Mouse (Mus musculus) megakaryocyte, adult 5-6 weeks (primary cell): ENCODE measurements at regions not wholly inside any gene's neighbourhood (a gene's known extent, or its start where the extent isn't known, plus 50 kb on each side); places are given as distances from the start of the nearest gene placed in this dataset.
A peak's percentile ranks its signal among the peaks of the same experiment; 100 is the strongest.

Source experiments
- ATAC-seq: 2 replicates; pipeline ENCODE4 v1.8.0; 2016; ENCODE audit warnings: mild to moderate bottlenecking, inconsistent platforms; ENCODE audit not compliant: poor library complexity, severe bottlenecking

DNA sequence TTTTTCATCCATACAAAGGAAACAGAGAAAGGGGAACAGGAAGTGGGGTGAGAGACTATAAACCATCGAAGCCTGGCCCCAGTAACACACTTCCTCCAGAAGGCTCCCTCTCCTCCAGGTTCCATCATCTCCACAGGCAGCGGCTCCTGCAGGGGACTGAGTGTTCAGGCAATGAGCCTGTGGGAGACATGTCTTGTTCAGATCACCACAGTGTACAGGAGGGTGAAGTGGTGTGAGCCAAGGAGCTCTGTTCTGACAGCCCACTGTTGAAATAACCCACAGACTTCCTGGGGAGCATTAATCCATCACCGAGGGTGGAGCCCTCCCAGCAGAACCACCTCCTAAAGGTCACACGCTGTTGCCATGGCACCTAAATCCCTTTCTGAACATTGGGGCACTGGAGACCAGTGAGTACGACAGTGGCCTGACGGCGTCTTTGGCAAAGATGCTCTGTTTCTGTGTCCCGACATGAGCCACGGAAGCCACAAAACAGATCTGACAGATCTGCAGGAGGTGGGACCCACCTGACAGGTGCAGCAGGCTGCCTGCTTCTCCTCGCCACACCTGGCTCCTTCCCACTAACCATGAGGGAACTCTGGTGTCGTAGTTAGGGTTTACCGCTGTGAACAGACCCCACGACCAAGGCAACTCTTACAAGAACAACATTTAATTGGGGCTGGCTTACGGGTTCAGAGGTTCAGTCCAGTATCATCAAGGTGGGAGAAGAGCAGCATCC is 60.9 kb downstream of the Psmg1 start:
- ATAC-seq, result peak; percentile 70

DNA sequence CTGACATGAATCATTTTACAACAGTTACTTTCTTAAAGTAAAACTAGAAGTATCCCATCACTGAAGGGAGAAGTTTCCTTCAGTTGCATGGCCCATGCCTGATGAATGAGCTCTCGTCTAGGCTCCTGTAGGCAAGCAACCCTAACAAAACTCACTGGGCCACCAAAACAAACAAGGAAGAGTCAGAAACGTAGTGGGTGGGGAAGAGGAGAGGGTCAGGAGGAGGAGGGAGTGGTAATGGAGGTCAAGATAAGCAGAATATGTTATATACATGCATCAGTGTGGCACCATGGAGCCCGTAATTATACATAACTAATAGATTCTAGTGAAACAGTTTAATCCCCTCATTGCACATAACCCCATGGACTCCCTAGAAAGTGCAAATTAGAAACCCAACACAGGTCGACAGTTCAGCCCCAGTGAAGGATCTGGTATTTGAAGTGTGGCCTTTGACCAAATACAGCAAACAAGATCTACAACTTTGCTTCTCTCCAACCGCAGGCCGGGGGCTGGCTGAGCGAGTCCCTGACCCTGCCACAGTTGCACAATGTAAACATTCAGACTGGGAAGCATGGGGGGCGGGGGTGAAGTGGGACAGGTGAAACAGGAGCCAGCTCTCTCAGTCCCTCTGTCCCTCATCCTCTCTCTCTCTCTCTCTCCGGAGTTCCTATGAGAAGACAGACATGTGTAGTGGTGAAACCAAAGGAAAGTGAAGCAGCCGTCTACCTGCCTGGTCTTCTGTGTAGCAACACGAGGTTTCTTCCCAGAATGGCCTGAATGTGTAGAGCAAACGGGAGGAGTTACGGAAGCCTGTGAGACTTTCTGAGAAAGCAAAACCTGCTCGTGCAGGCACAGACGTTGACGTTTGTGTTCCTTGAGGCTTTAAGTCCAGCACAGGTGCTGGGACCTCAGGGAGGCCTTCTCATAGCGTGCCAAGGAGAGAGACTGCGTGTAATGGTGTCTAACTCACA is 62.2 kb downstream of the Psmg1 start:
- no peak for ATAC-seq

DNA sequence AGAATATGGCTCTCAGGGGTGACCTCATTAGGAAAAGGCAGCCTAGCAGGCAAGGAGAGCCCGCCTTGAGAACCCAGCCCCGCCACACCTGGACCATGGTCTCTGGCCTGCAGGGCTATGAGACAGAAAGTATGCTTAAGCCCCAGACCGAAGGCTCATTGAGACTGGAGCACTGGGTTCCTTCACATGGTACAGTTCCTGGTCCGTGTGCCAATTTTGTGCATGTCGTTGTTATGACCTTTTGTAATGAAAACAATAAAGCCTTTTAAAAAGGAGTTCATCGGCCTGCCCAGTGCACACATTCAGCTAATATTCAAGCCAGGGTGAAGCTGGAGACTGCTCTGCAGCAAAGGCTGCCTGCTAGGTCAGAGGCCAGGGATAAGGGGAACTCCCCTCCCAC is 64.2 kb downstream of the Psmg1 start:
- ATAC-seq, result no peak

DNA sequence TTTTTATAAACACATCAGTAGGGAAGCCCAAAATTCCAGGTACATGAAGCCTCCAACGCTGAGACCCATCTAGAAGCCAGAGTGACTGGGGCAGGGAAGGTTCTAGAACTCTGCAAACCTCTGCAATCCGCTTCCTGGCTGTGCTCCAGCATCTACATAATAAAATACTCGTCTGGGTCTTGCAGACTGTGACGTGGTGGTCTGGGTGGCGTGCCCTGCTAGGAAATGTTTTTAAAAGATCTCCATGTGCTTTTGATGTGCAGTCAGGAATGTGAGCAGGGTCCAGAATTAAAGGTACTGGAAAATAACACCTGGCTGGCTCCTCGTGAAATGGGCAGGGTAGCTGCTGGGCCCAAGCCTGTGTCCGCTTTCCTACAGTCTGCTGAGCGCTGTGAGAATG is 66.0 kb downstream of the Psmg1 start:
- no peak for ATAC-seq

DNA sequence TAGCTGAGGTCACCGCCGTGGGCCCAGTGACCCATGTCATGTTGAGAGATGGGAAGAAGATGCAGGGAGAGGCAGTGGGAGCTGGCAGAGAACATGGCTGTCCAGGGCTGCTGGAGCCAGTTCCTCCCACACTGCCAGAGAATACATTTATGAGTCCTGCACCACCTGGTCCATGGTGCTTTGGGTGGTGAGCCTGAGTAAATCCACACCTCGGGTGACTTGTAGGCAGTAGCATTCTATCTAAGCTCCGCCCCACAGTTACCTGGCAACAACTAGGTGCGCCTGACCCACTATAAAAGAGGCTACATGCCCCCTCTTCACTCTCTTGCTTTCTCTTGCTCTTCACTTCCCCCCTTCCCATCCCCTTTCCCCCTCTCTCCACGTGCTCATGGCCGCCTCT is 66.8 kb downstream of the Psmg1 start:
- no peak for ATAC-seq

DNA sequence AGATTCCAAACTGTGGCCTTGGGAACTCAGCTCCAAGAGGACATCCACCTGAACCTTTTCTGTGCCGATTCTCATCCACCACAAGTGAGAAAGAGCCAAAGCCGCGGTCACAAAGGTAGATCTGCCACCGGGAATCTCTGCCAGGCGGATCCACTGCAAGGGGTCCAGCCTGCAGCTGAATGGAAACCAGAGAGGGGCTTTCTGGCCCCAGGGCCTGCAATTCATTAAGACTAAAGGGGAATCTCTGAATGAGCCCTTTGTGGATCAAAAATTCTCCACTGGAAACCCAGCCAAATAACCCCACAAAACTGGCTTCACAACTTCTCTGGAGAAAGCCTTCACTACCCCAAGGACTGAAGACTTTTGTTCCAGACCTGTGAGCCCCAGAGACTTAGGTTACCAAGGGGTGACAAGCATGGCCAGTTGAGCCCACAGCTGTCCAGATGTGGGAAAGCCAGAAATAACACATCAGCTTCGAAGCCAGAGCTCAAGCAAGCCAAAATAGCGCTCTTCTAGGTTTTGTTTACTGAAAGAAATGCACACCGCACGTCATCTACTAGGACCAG is 68.3 kb downstream of the Psmg1 start:
- no peak for ATAC-seq

DNA sequence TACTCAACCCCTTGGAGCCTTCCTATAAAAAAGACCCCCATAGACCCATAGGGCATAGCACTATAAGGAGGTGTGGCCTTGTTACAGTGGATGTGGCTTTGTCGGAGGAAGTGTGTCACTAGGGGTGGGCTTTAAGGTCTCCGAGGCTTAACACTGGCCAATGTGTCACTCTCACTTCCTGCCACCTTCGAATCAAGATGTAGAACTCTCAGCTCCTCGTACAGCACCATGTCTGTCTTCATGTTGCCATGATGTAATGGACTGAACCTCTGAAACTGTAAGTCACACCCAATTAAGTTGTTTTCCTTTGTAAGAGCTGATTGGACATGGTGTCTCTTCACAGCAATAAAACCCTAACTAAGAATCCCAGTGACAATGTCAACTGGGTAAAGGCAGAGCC is 69.6 kb downstream of the Psmg1 start:
- ATAC-seq, result peak; percentile 39; the same call in 1 of the 2 replicates

DNA sequence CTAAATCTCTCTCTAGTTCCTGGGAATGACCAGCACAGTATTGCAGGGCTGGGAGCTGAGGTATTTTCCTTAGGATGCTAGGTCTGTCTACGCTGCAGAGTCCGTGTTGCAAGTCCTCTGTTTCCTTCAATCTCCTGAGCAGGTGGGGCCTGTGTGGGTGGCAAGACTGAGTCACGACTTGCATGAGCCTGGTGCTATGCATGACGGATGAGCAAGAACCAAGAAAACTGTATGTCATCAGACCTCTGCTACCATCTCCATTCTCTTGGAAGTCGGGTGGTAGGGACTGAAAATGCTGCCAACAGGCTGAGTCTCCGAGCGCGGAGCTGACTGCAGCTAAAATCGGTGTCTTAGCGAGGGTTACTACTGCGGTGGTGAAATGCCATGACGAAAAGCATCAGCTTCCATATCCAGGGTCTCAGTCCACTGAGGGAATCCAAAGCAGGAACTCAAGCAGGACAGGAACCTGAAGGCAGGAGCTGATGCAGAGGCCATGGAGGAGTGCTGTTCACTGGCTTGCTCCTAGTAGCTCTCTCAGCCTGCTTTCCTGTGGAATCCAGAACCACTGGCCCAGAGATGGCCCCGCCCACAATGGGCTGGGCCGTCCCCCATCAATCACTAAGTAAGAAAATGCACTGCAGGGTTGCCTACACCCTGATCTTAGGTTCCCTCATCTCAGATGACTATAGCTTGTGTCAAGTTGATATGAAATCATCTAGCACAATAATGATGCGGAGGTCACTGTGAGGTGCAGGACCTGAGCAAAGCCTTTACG is 71.9 kb downstream of the Psmg1 start:
- ATAC-seq, result no peak

DNA sequence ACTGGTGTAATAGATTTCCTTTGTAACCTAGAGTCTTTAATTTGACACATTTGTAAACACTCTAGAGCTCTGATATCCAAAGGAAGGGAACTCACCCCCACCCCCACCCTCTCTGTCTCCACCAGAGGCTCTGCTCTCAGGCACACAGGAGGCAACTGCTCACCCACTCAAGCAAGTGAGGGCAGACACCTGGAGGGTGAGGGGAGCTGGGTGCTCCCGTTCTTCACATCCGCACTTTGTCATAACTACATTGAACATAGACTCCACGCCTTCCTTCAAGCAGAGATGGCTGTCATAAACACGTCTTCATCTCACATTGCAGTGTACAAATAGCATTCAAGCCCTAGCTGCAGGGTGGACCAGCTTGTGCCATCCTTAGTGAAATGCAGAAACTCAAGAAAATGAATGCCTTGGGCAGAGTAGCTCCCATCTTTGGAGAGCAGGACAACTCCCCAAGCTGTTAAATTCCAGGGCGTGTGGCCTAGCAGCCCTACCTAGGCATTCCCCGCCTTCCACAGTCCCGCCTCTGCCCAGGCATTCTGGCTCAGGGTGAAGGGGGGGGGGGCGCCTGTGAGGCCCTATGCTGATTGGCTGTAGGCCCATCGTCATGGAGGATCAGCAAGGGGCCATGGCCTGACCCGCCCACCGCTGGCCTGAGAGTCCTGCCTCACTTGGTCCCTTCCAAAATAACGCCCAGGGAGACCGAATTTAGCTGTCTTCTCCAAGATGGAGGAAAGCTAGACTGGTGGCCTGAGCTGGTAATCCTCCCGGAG is 72.9 kb downstream of the Psmg1 start:
- ATAC-seq, result no peak

DNA sequence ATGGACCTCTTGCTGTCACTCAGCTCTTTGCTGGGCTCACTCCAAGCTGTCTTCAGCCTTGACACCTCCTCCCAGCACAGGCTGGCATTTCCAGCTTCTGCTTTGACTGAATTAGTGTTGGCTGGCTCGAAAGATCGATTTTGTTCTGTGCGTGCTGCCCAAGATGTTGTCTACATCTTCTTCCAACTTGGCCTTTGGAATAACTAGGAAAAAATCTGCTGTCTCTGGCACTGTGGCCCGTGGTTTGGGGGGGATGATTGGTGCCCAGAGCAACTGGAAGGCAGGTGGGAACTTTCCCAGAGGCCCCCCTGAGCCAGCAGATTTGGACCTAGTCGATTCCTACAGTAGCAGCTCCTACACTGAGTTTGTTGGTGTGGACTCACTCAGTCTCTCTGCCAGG is 76.9 kb downstream of the Psmg1 start:
- ATAC-seq, result no peak

DNA sequence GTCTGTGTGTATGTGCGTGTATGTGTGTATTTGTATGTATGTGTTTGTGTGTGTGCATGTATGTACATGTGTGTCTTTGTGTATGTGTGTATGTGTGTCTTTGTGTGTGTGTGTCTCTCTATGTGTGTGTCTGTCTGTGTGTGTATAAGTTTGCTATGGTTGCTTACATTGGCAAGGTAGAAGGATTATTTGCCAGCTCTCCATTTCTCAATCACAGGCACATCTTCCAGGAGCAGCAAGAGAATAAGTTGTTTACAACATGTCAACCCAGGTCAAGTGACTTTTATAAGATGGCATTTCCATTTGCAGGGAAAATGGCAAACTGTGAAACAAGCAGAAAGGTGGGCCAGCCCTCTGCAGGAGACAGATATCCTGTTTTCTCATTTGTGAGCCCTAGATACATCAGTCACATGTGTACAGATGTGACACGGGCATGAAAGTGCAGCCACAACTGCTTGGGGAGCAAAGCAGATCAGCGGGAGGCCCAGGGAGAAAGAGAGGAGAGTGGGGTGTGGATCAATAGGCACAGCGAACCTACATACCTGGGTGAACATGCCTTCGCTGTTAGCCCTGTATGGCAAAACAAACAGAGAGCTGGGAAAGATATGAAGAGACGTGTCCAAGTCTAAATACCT is 86.1 kb downstream of the Psmg1 start:
- ATAC-seq, result no peak

DNA sequence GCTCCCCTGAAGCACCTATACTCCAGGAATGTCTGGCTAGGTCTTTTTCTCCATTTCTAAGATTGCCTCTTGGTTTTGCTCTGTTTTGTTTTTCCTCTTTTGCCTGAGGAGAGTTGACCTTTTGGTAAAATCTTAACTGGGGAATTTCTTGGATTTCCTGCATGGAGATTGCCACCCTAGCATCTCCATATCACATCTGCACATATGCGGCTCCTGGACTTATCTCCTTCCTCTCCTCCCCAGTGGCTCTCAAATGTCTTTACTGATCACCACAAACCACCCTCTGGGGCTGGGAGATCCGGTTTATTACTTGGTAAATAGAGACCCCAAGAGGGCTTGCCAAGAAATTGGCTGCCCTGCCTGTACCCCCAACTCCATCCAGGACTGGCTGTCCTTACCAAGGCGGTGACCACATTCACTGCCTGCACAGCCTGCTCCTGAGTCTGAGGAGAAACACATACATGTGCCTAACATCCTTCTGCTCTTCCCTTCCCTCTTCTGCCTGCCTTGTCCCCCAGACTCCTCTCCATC is 87.3 kb downstream of the Psmg1 start:
- no peak for ATAC-seq

DNA sequence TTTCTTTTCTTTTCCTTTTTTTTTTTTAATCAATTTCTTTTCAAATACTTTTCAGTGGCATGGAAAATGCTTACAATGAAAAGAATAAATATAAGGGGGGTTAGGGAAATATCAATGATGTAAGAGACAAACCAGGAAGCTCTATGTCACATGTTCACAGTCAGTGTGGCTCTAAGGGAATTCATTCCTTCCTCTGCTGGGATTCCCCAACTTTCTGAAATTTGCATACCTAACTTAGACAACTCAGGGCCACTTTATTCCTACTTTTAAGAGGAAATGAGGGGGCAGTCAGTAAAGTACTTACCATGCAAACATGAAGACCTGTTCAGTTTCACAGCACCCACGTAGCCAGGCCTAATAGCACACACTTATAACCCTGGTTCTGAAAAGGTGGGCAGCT is 88.6 kb downstream of the Psmg1 start:
- no peak for ATAC-seq

DNA sequence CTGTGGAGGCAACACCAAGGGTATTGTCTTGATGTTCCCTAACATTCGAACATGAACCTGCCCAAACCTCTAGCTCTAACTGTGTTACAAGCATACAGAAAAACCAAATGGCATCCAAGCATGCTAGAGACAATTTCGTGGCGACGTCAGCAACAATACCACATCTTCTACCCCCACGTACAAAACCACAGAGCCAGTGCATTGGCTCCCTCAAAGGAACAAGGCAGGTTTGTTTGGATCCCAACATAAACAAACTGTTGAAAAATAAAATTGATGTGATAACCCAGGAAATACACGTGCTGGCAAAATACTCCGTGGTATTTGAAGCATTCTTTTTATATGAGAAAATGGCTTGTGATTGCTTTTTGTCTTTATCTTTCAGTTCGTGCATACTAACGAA is 89.4 kb downstream of the Psmg1 start:
- ATAC-seq, result no peak

DNA sequence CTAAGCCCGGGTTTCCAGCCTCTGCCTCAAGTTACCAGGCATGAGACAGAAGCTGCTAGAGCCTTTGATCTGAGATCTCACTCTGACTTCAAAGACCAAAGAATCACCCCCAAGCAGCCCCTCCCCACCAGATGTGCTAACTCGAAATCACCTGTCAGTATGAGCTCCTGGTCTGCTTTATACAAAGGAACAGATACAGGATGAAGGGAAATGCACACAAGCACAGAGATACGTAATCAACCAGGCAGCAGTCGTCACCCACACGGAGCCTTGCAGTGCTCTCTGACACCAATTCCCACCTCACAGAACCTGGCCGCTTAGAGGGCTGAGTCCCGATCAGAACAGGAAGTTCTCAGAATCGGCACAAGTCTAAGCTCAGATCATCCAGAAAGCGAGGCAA is 90.6 kb downstream of the Psmg1 start:
- 0 out of 2 replicates have a peak, but pooled peaks have one; percentile 33 for ATAC-seq

DNA sequence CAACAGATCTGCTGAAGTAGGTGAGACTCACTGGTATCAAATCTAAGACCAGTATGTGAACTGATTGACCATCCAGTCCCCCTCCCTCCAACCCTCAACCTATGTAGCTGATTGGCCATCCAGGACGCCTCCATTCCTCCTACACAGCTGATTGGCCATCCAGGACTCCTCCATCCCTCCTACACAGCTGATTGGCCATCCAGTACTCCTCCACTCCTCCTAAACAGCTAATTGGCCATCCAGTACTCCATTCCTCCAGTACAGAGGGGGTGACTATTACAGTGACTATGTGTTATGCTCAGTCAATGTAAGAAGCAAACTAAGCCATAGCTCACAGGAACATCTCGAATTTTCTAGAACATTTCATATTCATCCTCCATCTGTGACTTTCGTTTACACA is 91.1 kb downstream of the Psmg1 start:
- no peak for ATAC-seq

DNA sequence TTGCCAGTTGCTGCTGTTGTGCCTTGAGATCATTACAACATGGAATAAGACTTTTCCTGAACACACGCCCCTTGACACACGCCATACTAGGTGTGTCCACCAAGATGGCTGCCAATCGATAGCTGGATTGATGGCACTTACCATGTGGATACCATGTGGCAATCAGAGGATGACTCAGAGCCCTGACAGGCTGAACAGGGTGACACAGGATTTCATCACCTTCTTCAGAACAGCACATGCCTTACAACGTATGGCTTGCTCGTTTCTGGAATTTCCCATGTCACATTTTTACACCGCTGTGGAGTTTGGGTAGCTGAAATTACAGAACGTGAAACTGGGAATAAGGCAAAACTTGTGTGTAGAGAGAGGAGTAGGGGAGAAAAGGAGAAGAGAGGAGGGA is 92.9 kb downstream of the Psmg1 start:
- ATAC-seq, result peak; percentile 19; the same call in 1 of the 2 replicates

DNA sequence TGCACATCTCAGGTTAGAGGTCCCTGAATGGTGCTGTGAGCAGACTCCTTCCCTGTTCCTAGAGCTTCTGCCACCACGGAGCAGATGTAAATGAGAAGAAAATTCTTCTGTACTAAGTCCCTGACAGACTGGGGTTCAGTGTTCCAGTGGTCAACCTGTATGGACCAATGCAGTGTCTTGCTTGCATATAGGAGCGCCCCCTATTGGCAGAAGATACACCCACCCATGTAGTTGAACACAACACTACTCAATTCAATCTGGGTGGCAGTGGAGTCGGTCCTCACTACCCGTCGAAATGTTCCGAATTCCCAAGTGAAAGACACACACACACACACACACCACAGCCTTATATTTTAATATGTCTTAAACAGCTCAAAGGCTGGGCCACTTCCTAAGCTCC is 94.6 kb downstream of the Psmg1 start:
- ATAC-seq, result no peak

DNA sequence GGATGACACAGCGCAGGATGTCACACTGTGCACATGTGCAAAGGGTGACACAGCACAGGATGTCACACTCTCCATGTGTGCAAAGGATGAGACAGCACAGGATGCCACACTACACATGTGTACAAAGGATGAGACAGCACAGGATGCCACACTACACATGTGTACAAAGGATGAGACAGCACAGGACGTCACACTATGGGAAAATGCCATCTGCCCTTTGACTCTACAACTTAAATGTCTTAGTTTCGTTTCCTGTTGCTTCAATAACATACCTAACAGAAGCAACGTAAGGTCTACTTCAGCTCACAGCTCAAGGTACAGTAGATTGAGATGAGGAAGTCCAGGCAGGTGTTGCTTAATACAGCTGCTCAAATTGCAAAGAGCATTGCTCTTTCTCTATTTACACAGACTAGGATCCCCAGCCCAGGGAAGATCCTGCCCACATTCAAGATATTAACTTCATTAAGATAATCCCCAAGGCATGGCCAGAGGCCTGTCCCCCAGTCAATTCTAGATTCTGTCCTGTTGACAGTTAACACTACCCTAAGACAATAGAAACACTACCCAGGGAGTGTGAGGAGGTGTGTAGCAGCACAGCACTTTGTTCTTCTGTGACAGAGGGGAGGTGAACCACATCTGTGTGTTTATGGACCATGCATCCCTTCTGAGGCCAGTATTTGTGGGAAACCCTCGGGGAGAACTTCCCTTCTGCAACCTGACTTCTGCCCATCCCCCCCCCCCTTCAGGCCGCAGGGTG is 97.0 kb downstream of the Psmg1 start:
- ATAC-seq, result peak; percentile 88
